Mouse (Mus musculus): Measurements from ENCODE around the gene Thada. TPM values are rescaled to one million over a fixed set of nuclear protein-coding genes. Genes with fewer than 3 reads are reported as not detected.

Thada gene
- polyA plus RNA-seq, 1 experiment from 2014 or later: 1.6 TPM

DNA sequence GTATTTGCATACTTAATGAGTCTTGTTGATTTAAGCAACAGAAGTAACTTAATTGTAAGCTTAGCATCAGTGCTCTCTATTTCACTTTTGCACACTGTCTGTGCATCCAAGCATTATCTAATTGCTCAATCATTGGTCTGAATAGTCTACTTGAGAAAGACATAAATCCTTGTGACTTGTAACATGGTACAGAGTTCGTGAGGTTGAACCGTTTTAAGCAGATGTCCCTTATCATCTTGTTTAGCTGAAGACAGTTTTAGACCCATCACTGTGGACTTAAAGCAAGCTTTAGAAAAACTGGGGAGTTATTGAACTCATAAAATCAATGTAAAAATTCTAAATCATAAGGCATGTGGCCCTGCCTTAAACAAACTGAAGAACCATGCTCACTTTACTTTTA is 31.6 kb upstream of the Thada start:
- no peak overlapping the region for H3K27ac ChIP-seq (replicated peaks)
- no peaks in the 10 kb centered on the region for H3K36me3 ChIP-seq (ENCODE audit: control insufficient read depth, insufficient read depth, low read length)
- ATAC-seq (ENCODE audit: low FRiP score, low TSS enrichment) (no peak), DNase-seq (ENCODE audit: low spot score) (no peak)
- H3K9me3 ChIP-seq (ENCODE audit: control insufficient read depth, low read length): no peaks in the 10 kb centered on the region
- H3K9ac ChIP-seq (ENCODE audit: low read length): no peak overlapping the region
- 0 out of 2 replicates have a peak, but pooled peaks cover 4% of the 10 kb centered on the region for H3K4me1 ChIP-seq (replicated peaks; ENCODE audit: control insufficient read depth, insufficient read depth)
- no peaks in the 10 kb centered on the region for H3K27me3 ChIP-seq (ENCODE audit: control insufficient read depth, insufficient read depth, low read length)
- H3K4me2 ChIP-seq (replicated peaks; ENCODE audit: low read depth): no peak overlapping the region
- 43% methylated on average over 2 of the region's 2 CpGs for WGBS
- H3K4me3 ChIP-seq (ENCODE audit: low read depth, low read length): no peak overlapping the region
- TF ChIP-seq EP300 (optimal IDR thresholded peaks at IDR 0.05) (no peak), CTCF (IDR thresholded peaks at IDR 0.05; ENCODE audit: low read depth) (no peak)

DNA sequence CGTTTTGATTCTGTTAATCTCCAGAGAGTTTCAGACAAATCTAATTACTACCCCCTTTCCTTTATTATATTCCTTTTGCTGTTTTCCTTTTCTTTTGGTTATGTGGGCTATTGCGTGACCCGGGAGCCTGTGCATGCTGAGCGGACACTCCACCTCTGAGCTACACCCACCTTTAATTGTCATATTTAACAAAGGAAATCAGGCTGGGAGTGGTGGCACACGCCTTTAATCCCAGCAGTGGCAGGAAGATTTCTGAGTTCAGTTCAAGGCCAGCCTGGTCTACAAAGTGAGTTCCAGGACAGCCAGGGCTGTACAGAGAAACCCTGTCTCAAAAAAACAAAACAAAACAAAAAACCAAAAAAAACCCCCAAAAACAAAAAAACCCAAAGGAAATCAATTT is 31.0 kb upstream of the Thada start:
- Histone ChIP-seq H3K4me3 (ENCODE audit: low read depth, low read length) (no peak overlapping the region), H3K4me2 (replicated peaks; ENCODE audit: low read depth) (no peak overlapping the region), H3K27ac (replicated peaks) (no peak overlapping the region), H3K9ac (ENCODE audit: low read length) (no peak overlapping the region), H3K4me1 (replicated peaks; ENCODE audit: control insufficient read depth, insufficient read depth) (0 out of 2 replicates have a peak, but pooled peaks cover 4% of the 10 kb centered on the region), H3K9me3 (ENCODE audit: control insufficient read depth, low read length) (no peaks in the 10 kb centered on the region), H3K36me3 (ENCODE audit: control insufficient read depth, insufficient read depth, low read length) (no peaks in the 10 kb centered on the region), H3K27me3 (ENCODE audit: control insufficient read depth, insufficient read depth, low read length) (no peaks in the 10 kb centered on the region)
- 88% methylated on average over 5 of the region's 5 CpGs for WGBS
- no peak for DNase-seq (ENCODE audit: low spot score)
- no peak for ATAC-seq (ENCODE audit: low FRiP score, low TSS enrichment)
- TF ChIP-seq EP300 (optimal IDR thresholded peaks at IDR 0.05) (no peak), CTCF (IDR thresholded peaks at IDR 0.05; ENCODE audit: low read depth) (no peak)

DNA sequence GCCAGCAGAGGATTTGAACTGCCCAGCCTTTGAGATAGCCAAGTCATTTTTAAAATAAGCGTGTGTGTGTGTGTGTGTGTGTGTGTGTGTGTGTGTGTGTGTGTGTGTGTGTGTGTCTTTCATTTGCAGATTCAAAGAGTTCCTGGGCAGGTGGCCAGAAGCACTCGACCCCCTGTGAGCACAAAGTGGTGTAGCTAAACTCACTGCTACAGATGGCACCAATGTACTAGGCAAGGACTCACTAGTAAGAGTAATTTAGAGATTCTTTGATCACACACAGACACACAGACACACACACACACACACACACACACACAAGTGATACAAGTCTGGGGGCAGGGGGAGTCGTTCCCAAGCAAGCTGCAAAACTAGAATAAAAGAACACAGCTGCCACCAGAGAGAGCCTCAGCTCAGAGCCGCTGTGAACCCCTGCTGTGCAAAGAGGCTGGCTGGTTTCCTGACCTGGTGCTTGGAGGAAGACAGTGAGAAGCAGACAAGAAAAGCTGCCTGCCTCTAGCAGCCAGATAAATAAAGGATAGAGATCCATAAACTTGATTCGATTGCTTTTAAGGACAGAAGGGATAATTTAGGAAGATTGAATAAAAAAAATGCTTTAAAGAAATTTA is 26.4 kb upstream of the Thada start:
- H3K4me1 ChIP-seq (replicated peaks; ENCODE audit: control insufficient read depth, insufficient read depth): no peaks in the 10 kb centered on the region
- TF ChIP-seq CTCF (IDR thresholded peaks at IDR 0.05; ENCODE audit: low read depth): no peak
- no peak overlapping the region for H3K4me2 ChIP-seq (replicated peaks; ENCODE audit: low read depth)
- no peak overlapping the region for H3K9ac ChIP-seq (ENCODE audit: low read length)
- DNase-seq (ENCODE audit: low spot score): no peak
- H3K9me3 ChIP-seq (ENCODE audit: control insufficient read depth, low read length): no peaks in the 10 kb centered on the region
- no peak overlapping the region for H3K27ac ChIP-seq (replicated peaks)
- no peaks in the 10 kb centered on the region for H3K27me3 ChIP-seq (ENCODE audit: control insufficient read depth, insufficient read depth, low read length)
- ATAC-seq (ENCODE audit: low FRiP score, low TSS enrichment): no peak
- H3K36me3 ChIP-seq (ENCODE audit: control insufficient read depth, insufficient read depth, low read length): no peaks in the 10 kb centered on the region
- no peak overlapping the region for H3K4me3 ChIP-seq (ENCODE audit: low read depth, low read length)
- 48% methylated on average over 5 of the region's 5 CpGs for WGBS

DNA sequence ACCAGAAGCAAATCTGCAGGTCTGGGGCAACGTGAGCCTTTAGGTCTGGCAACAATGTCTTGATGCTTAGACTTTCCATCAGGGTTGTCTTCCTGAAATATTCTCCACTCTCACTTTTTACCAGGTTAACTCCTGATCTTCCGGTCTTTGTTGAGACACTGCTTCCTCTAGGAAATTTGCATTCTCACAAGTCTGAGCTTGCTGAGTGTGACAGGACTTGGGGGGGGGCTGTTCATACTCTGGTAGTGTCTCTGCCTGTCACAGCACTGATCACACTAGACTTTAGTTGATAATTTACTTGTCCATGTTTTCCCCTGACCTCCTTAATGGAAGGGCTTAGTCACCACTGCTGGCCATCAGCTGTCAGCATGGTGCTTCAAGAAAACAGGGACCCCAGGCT is 21.4 kb upstream of the Thada start:
- Histone ChIP-seq H3K27ac (replicated peaks) (no peak overlapping the region), H3K4me2 (replicated peaks; ENCODE audit: low read depth) (no peak overlapping the region), H3K27me3 (ENCODE audit: control insufficient read depth, insufficient read depth, low read length) (no peaks in the 10 kb centered on the region), H3K4me1 (replicated peaks; ENCODE audit: control insufficient read depth, insufficient read depth) (no peaks in the 10 kb centered on the region), H3K9me3 (ENCODE audit: control insufficient read depth, low read length) (no peaks in the 10 kb centered on the region), H3K9ac (ENCODE audit: low read length) (no peak overlapping the region), H3K4me3 (ENCODE audit: low read depth, low read length) (no peak overlapping the region), H3K36me3 (ENCODE audit: control insufficient read depth, insufficient read depth, low read length) (no peaks in the 10 kb centered on the region)
- 80% methylated on average over 2 of the region's 2 CpGs for WGBS
- no peak for ATAC-seq (ENCODE audit: low FRiP score, low TSS enrichment)
- no peak for TF ChIP-seq CTCF (IDR thresholded peaks at IDR 0.05; ENCODE audit: low read depth)
- TF ChIP-seq EP300 (optimal IDR thresholded peaks at IDR 0.05): no peak
- no peak for DNase-seq (ENCODE audit: low spot score)

DNA sequence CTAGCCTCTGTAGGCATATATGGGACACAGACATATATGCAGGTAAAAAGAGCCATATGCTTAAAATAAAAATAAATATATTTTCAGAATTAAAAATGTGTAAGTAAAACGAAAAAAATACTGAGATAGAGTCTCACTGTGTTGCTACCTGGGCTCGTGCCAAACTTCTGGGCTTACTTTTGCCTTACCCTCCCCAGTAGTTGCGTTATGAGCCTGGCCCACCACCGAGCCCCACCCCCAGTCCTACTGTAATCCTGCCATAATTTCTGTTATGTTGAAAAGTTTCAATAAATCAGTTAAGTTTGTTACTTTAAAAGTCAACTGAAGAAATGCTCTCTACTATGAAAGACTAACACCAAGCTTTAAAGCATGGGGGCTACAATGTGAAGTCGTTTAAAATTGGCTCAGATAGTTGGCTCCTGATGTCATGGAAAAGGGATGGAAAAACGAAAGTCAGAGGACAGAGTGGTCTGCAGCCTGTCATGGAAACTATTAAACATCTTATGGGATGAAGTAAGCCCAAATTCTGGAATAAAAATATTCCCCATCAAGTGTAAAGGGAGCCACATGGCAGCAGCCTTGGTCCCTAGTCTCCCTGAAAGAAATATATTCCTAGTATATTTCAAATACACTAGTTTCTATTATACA is 17.8 kb upstream of the Thada start:
- H3K4me3 ChIP-seq (ENCODE audit: low read depth, low read length): no peak overlapping the region
- no peaks in the 10 kb centered on the region for H3K27me3 ChIP-seq (ENCODE audit: control insufficient read depth, insufficient read depth, low read length)
- H3K36me3 ChIP-seq (ENCODE audit: control insufficient read depth, insufficient read depth, low read length): no peaks in the 10 kb centered on the region
- no peak overlapping the region for H3K27ac ChIP-seq (replicated peaks)
- ATAC-seq (ENCODE audit: low FRiP score, low TSS enrichment) (no peak; the same call in 1 of the 2 replicates), DNase-seq (ENCODE audit: low spot score) (no peak)
- no peaks in the 10 kb centered on the region for H3K9me3 ChIP-seq (ENCODE audit: control insufficient read depth, low read length)
- H3K9ac ChIP-seq (ENCODE audit: low read length): no peak overlapping the region
- TF ChIP-seq EP300 (optimal IDR thresholded peaks at IDR 0.05) (no peak), CTCF (IDR thresholded peaks at IDR 0.05; ENCODE audit: low read depth) (no peak)
- no peaks in the 10 kb centered on the region for H3K4me1 ChIP-seq (replicated peaks; ENCODE audit: control insufficient read depth, insufficient read depth)
- WGBS: 35% methylated on average over 6 of the region's 6 CpGs
- no peak overlapping the region for H3K4me2 ChIP-seq (replicated peaks; ENCODE audit: low read depth)

DNA sequence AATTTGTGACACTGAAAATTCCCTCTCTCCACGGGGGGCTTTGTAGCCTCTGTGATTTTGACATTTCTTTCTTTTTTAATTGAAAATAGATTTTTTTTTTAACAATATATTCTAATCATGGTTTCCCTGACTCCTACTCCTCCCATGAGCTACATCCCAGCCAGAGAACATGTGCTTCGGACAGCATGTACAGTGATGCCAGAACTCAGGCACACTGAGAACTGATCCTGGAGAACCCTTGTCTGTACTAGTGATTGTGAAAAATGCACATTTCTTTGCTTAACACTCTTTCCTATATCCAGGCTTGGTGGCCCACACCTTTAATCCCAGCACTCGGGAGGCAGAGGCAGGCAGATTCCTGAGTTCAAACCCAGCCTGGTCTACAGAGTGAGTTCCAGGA is 16.8 kb upstream of the Thada start:
- H3K27me3 ChIP-seq (ENCODE audit: control insufficient read depth, insufficient read depth, low read length): no peaks in the 10 kb centered on the region
- 83% methylated on average over 3 of the region's 3 CpGs for WGBS
- H3K4me2 ChIP-seq (replicated peaks; ENCODE audit: low read depth): no peak overlapping the region
- H3K9me3 ChIP-seq (ENCODE audit: control insufficient read depth, low read length): no peaks in the 10 kb centered on the region
- no peak overlapping the region for H3K27ac ChIP-seq (replicated peaks)
- no peak for TF ChIP-seq EP300 (optimal IDR thresholded peaks at IDR 0.05)
- TF ChIP-seq CTCF (IDR thresholded peaks at IDR 0.05; ENCODE audit: low read depth): no peak
- no peaks in the 10 kb centered on the region for H3K36me3 ChIP-seq (ENCODE audit: control insufficient read depth, insufficient read depth, low read length)
- H3K9ac ChIP-seq (ENCODE audit: low read length): no peak overlapping the region
- no peak for DNase-seq (ENCODE audit: low spot score)
- no peak overlapping the region for H3K4me3 ChIP-seq (ENCODE audit: low read depth, low read length)
- ATAC-seq (ENCODE audit: low FRiP score, low TSS enrichment): no peak
- no peaks in the 10 kb centered on the region for H3K4me1 ChIP-seq (replicated peaks; ENCODE audit: control insufficient read depth, insufficient read depth)

All from stomach, postnatal 0 days (tissue).